Mouse (Mus musculus) layer of hippocampus, adult 9-10 months (tissue): ENCODE measurements around the gene Rnf146.
A peak's percentile ranks its signal among the peaks of the same experiment; 100 is the strongest.
"Not testable (repeated sequence)": the region's sequence is repeated elsewhere in the genome, so short reads cannot be mapped to it uniquely, and the experiment has no call there.

Experiments
- DNase-seq: peaks from one replicate; pipeline ENCODE4 v3.0.0; 2022; ENCODE audit warnings: low spot score

The Rnf146 gene

DNA sequence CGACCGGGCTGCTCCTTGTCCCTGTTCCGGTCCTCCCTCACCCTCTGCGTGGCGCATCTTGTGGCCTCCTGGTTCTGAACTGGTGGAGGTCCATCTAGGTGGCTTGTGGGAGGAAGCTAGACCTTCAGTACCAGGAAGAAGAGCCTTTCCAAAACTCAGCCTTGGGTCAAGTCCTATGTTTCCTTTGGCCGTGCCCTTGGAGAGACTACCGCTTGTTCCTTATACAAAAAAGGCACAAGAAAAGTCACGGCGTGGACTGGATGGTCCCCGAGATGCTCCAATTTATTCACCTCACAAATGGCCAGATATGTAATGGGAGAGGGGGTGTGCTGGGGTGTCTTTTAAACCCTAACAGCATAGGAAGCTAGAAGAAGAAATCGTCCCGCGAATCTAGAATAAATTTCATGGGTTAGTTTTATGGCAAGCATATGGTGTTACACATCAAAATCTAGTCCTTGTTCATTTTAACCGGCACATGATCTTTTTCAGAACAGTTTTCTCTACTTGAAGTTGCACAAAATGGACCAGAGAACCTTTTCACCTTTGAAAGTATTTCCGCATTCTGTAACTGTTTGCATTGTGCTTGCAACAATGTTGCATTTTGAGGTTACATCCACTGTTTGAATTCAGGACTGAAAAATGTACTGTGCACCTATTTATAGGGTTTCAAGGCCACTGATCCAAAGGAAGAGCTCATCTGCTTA lies at the start of gene Rnf146:
Gene Rnf146, minus strand, starts transcription at position 246 of the 704 bp plus-strand sequence.
- DNase-seq, result no peak

DNA sequence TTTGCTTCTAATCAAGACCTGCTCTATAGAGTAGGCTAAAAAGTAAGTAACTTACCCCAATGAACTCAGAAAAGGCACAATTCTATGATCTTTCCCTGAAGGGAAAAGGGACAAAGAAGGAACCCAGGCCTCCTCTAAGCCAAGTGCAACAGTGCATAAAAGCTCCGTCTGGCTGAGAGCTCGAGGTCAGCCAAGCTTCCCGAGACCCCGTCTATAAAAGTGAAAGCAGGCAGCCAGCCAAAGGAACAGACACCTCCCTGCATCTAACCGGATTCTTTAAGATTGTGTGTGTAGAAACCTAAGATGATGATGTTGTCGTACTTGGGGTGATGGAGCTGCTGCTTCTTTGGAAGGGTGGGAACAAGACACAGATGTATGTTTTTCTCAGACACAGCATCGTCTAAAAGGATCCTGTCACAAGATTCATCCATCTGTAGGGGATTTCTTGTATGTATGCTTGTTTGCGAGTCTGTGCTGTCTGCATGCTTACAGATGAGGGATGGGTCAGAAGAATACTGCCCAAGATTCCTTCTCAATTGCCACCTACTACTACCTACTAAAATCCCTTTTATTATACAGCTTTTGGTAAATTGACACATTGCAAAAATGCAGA lies 40.5 kb upstream of the Rnf146 start:
- DNase-seq, result no peak

DNA sequence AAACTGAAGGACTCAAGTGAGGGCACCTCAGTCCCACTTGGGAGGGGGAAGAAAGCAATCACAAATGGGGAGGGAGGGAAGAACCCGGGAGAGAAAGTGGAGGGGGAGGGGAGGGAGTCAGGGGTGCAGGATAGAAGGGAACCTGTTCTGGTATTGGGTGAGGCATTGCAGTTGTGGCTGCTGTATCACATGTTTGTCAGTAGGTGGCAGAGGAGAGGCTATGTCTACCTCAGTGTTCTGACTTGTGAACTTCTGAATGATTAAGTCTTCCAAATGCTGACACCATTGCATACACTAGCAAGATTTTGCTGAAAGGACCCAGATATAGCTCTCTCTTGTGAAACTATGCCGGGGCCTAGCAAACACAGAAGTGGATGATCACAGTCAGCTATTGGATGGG lies 32.6 kb upstream of the Rnf146 start:
- not testable (repeated sequence) for DNase-seq

DNA sequence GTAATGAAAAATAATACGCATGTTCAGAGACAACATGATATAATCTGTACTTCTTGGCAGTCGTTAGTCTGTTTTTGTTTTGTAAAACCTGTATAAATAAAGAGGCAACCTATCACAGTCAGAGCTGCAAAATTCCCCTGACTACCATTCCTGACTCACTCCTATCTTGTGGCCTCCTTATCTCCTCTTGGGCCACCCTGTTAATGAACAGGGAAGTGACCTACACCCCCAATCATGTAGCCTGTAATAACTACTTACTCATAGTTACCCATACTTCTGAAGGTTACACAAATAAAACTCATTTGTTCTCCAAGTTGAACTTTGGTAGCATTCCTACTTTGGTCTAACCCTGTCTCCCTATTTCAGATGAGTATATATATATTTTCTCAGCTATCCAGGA lies 19.3 kb upstream of the Rnf146 start:
- DNase-seq, result no peak

DNA sequence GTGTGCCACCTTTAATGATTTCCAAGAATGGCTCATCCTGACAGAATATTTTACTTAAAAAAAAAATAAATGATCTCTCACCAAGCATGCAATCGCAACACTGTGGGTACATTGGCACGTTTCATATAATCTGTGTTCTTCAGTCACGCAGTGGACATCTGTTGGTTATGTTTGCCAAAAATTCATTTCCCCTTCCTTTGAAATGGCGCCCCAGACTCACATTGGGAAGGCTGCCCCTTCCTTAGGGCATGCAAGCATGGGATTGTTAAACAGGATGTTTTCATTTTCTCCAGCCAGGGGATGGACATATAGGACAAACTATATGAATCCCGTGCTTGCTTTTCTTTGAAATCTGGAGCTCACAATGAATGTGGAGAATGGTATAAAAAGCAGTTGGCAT lies 11.8 kb upstream of the Rnf146 start:
- DNase-seq, result no peak

DNA sequence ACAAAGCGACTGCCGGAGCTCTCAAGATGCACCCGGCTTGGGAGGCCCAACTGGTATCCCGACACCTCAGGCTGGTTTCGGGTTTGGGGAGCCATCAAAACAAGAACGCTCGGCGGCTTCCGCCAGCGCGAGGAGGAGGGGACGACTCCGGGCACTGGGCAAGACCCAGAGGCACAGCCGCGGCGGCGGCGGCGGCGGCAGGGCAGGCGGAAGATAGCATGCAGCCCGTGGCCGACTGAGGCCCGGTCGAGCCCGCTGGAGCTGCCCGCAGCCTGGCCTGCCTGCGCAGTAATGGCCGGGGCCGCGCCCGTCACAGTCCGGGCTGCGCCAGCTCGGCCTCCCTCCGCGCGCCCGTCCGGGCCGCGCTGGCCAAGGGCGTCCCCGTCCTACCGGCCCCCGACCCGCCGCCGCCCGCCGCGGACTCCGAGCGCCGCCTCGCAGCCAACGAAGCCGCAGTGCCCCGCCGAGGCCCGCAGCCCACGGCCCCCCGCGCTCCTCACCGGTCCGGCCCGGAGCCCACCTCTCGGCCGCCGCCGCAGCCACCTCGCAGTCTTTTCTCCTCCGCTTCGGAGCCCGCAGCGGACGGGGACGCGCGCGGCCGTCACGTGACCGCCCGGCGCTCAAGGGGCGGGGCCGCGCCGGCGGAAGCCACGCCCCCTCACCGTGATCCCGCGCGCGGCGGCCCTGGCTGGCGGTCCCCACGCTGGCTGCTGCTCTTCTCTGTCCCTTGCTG lies 612 bp downstream of the Rnf146 start:
- DNase-seq, result peak; percentile 45

DNA sequence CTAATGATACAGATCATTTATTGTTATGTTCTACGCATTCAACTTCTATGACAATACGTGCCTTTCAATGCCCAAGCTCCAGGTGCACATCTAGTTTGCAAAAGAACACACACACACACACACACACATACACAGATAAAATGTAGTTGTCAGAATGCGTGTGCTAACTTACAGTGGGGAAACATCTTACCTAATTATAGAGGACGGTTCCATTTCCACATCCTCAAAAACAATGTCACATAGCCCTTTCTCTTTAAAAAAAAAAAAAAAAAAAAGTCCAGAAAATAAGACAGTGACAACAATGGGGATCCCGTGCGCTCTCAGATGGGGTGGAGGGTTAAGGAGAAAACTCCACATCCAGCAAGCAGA lies 1.2 kb downstream of the Rnf146 start:
- DNase-seq, result no peak

DNA sequence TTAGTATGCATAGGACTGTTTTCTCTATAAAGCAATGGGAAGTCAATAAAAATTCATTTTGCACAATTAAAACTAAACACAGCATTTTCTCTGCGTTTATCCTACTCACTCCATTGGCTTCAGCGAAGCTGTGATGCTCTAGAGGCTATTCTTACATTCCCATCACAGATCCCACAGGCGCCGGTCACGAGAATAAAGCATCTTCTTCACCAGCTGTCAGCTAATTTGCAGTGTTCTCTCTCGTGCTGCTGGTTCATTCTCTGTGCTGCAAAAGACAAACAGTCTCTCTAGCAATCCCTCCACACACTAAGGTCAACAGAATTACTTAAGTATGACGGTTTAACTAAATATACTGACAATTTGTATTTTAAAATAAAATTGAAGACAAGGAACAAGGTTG lies 8.1 kb downstream of the Rnf146 start:
- DNase-seq, result peak; percentile 43

DNA sequence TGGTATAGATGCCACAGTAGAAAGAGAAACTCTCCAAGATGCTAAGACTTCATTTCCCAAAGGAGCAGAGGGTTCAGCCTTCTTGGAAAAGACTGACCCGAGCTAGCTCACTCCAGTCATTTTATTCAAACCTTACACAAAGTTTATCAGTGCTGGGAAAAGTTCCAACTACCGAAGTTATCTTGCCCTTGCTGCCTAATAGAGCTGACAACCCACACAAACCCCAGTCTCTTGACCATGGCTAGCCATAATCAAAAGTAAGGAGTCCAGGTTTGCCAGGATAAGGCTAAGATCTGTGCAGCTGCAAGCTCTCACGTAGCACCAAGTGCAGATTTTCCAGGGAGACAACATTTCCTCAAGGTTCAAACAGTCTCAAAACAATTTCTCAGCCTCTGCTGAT lies 9.7 kb downstream of the Rnf146 start:
- DNase-seq, result no peak

DNA sequence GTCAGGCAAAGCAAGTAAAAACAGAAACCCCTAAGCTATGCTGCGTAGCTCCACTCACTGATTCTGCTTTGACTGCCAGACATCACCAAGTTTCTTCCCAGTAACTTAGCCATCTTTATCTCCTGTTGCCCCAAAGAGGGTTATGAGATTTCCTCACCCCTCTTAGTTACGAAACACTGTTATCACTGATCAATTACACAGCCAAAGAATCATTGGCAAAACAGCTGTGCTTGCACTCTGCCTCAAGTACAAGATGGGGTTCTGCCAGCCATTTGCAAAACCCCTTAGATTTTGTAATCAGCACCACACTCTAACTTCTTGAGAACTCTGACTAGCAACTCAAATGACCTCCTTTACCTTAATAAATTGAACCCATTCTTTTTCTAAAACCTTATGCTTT lies 10.8 kb downstream of the Rnf146 start:
- DNase-seq, result no peak

DNA sequence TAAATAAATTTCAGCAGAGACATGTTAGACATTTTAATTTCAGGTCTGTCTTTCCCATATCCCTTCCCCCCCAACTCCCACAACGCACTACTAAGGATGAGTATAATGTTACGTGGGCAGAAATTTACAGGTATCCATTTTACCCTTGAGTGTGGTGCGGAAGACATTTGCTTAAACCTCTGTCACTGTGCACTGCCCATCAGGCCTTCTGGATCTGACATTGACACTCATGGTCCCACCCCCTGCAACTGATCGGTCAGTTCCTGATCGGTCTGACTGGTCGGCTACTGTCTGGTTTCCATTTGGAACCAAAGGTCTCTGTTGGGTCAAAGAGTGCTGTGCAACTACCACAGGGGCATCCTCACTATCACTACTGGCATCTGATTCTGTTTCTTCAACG lies 15.6 kb downstream of the Rnf146 start:
- no peak for DNase-seq

DNA sequence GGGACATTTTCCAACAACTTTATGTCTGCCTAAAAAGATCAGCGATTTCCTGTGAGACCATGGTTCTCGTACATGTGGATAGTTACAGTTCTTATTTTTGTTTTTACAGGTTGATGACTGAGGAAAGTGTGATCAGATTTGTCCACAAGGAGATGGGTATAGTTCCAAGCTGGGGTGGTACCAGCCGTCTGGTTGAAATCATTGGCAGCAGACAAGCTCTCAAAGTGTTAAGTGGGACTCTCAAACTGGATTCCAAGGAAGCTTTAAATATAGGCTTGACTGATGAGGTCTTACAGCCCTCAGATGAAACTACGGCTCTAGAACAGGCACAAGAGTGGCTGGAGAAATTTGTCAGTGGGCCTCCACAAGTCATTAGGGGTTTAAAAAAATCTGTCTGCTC lies 18.0 kb downstream of the Rnf146 start:
- no peak for DNase-seq

DNA sequence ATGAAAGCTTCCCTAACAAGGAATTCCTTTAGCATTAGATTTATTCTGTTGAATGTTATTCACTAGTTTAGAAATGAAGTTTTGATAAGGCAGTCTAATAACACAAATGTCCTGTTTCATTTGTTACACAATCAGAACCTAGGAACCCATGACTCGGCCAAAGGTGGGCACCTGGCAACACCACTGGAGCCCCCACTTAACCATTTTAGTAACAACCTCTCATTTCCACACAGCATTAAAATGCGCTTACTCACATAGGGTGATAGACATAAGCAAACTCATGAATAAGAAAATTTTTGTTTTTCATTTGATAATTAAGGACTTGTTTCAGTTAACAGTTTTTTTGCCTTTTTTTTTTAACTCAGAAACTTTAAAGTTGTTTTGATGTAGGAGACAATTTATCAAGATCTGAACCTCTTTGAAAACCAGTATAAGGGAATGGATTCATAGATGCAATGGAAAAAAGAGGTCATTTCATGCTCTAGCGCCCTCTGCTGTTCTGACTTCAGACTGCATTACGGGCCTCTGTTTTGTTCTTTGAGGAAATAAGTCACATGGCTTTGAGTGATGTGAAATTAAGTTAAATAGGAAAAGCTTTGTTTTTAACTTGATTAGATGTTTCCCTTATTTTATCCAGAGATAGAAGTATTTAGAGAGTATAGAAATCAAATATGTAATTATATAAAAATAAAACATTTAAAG lies 23.7 kb downstream of the Rnf146 start:
- peak; percentile 79 for DNase-seq

DNA sequence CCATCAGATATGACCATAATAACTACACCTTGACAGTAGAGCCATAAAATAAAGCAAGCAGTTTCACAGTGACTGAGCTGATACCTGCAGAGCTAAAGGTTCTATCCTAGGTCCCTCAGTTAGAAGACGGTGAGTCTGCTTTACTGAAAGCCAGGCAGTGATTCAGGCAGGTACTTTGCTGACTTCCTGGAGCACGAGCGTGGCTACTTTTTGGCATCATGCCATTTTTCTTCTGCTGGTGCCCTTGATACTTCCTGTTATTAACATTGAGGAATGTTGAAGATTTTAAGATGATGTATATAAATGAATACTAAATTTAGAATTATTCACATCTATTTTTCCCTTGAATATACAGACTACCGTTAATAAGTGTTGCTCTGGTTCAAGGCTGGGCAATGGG lies 28.4 kb downstream of the Rnf146 start:
- no peak for DNase-seq

DNA sequence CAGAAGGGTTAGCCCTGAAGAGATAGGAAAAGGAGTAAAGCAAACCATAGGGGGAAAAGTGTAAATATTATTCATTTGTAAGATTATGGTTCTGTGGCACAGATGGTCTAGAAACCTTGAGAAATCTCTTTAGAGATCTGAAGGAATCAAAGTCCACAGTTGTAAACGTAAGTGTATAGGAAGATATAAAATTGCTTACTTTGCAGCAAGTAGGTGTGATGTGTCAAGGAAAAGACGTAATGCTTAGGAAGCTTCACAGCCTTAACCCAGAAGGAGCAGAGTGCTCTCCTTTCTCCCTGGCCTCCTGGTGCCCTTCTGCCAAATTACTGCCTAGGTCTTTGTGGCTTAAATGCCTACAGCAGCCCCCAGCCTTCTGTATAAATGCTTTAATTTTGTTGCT lies 37.4 kb downstream of the Rnf146 start:
- no peak for DNase-seq

DNA sequence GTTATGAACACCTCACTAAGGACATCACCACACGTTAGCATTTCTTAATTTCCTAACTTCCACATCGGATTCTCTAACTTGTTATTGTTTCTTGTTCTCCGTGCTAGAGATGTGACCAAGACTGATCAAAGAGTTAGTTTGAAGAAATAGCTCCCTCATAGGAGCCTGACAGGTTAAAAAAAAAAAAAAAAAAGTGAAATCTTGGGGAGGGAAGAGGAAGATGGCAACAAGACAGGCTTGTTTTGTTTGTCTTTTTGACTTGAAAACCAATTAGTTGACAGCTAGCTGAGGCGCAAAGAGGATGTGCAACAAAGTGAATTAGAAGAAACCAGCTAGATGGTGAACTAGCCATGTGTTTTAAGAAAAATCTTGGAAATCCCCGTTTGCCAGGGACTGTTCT lies 48.3 kb downstream of the Rnf146 start:
- no peak for DNase-seq

DNA sequence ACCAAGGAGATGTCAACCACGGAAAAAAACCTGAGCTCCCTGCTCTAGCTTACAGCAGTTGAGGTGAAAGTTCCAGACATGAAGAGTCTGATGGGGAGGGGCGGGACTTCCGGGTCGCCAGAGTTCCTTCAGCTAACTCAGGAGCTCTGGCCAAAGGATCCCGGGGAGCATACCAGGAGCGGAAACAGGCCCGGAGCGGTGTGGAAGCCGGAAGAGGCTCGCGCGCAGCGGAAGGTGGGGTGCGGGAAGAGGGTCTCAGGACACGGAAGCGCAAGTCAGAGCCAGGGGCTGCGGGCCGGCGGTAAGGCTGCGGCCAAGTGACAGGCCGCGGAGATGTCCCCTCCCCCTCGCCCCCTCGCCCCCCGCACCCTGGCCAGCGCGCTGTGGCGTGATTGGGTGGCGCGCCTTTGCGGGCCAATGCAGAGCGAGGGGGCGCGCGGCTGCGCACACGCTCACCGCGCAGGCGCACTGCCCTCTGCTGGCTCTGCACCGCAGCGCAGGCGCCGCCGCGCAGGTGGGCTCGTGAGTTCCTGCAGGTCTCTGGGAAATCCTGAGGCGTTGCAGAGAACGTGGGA lies 49.1 kb downstream of the Rnf146 start, which contains the start of gene Echdc1:
Gene Echdc1, plus strand, starts transcription at position 103 of the 575 bp plus-strand sequence.
- DNase-seq, result peak; percentile 63

DNA sequence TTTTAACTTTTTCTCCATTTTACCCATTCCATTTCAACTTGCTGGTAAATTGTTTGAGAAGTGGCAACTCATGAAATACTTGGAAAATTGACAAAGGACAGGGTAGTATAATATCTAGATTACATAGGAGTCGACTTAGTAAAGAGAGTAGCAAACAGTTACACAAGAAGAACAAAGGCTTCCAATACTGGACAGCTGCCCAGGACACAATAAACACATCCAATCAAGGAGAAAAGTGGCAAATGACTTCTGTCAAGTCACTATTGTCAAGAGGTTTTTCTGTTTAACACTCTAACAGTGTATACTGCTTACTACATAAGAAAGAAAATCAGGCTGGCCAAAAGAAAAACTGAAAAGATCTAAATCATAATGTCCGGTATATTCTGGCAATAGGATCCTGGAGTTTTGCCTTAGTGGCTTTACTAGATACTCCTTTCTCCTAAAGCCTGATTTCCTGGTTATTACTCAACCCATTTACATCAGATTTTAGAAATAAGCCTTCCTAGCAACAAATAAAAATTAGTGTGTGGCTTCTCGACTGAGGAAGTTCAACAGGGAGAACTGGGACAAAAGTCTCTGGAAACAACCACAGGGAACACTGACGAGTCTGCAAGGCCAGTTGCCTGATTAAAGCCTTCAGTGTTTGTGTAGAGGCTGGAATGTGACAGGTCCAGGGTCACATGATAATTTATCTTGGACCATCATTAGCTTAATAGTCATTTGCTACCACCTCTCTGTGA lies 50.6 kb downstream of the Rnf146 start:
- no peak for DNase-seq

DNA sequence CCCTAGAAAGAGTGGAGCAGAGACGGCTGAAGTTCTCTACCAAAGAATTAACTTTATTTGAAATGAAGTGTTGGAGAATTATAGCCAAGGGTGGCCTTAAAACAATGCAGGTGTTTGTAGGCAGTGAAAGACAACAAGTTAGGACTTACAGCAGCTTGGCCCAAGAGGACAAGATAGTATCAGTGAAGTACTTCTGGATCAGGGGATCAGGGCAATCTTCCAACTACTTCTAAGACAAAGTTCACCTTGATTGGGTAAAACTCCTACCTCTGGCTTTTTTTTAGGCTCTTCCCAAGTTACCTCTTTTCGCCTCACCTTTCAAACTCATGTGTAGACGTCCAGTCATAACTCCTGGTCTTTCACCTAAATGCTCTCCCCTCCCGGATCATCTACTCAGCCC lies 60.0 kb downstream of the Rnf146 start:
- no peak for DNase-seq
